Mouse (Mus musculus) midbrain, embryonic 14.5 days (tissue): ENCODE measurements around the gene Zmynd11. TPM values are rescaled to one million over a fixed set of nuclear protein-coding genes. Genes with fewer than 3 reads are reported as not detected.

Source experiments
- ATAC-seq: fragments of 200-750 bp; cut with Nextera tagmentation; 2 replicates; pipeline ENCODE4 v1.8.0; 2017; ENCODE audit warnings: moderate number of reproducible peaks, moderate library complexity; ENCODE audit not compliant: low FRiP score, low TSS enrichment
- DNase-seq: peaks from one replicate; pipeline ENCODE4 v3.0.0-alpha.2; 2015
- H3K27ac ChIP-seq: fragments of 300-500 bp; sonication (generic); replicated peaks from 2 replicates; pipeline ENCODE4 v1.5.1; 2014; ENCODE audit warnings: mild to moderate bottlenecking, low read depth, low read length, moderate library complexity
- H3K27me3 ChIP-seq: fragments of 300-500 bp; sonication (generic); 2 replicates; pipeline ENCODE4 v1.6.1; 2014; ENCODE audit warnings: low read length, control low read depth, mixed read lengths; ENCODE audit not compliant: control insufficient read depth, insufficient read depth
- H3K36me3 ChIP-seq: fragments of 300-500 bp; sonication (generic); 2 replicates; pipeline ENCODE4 v1.6.1; 2014; ENCODE audit warnings: low read length, control low read depth; ENCODE audit not compliant: control insufficient read depth, insufficient read depth
- H3K4me1 ChIP-seq: fragments of 300-500 bp; sonication (generic); 2 replicates; pipeline ENCODE4 v1.6.1; 2014; ENCODE audit warnings: mild to moderate bottlenecking, antibody characterized with exemption, low read length, control low read depth; ENCODE audit not compliant: control insufficient read depth, insufficient read depth
- H3K4me2 ChIP-seq: fragments of 300-500 bp; sonication (generic); 2 replicates; pipeline ENCODE4 v1.6.1; 2014; ENCODE audit warnings: mild to moderate bottlenecking, low read length, moderate library complexity
- H3K4me3 ChIP-seq: fragments of 300-500 bp; sonication (generic); replicated peaks from 2 replicates; pipeline ENCODE4 v1.5.1; 2014; ENCODE audit warnings: low read depth, low read length
- H3K9ac ChIP-seq: fragments of 300-500 bp; sonication (generic); replicated peaks from 2 replicates; pipeline ENCODE4 v1.6.1; 2014; ENCODE audit warnings: mild to moderate bottlenecking, low read length, moderate library complexity
- H3K9me3 ChIP-seq: fragments of 300-500 bp; sonication (generic); 2 replicates; pipeline ENCODE4 v1.6.1; 2016; ENCODE audit warnings: low read length, control low read depth, mixed read lengths; ENCODE audit not compliant: control insufficient read depth
- WGBS: fragments of 180-500 bp; shearing (Covaris S2); extraction: QIAGEN DNeasy Blood & Tissue Kit; methylation state at CpG from one replicate; pipeline ENCODE4 v1.1.7; 2014; 5-methylcytosine and 5-hydroxymethylcytosine counted together
- polyA plus RNA-seq: library from polyadenylated mRNA; unstranded; fragments of >200 nt; fragmentation: Nextera tagmentation; extraction: Ambion mirVana; gene quantifications from 2 replicates; pipeline ENCODE4 v1.2.1, GENCODE M21; 2014

Gene Zmynd11
- polyA plus RNA-seq, 1 experiment from 2014 or later = 198 TPM

DNA sequence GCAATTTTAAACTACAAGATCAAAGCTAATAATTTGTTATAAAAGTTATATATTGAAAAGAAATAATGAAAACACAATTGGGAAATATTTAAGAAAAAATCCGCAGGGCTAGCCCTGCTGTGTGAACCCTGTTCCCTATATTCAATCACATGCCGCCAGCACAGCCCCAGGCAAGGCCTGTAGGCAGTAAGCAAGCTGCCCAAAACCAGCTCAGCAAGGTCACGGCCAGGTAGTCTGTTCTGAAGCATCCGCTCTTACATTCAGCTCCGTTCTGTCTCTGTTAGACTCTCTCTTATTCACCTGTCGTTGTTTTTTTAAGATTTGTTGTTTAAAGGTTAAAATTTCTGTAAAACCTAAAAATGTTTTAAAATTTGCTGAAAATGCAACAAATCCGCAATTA, 78.9 kb downstream of the Zmynd11 start:
- no peaks in the 10 kb centered on the region for H3K27me3 ChIP-seq
- DNase-seq (peak; percentile 13), ATAC-seq (no peak)
- H3K27ac ChIP-seq = no peak overlapping the region
- H3K4me3 ChIP-seq = no peak overlapping the region
- H3K4me2 ChIP-seq = no peak overlapping the region
- H3K36me3 ChIP-seq = peaks cover 84% of the 10 kb centered on the region
- no peaks in the 10 kb centered on the region for H3K4me1 ChIP-seq
- WGBS = 93% methylated on average over 7 of the region's 7 CpGs
- no peaks in the 10 kb centered on the region for H3K9me3 ChIP-seq
- no peak overlapping the region for H3K9ac ChIP-seq

DNA sequence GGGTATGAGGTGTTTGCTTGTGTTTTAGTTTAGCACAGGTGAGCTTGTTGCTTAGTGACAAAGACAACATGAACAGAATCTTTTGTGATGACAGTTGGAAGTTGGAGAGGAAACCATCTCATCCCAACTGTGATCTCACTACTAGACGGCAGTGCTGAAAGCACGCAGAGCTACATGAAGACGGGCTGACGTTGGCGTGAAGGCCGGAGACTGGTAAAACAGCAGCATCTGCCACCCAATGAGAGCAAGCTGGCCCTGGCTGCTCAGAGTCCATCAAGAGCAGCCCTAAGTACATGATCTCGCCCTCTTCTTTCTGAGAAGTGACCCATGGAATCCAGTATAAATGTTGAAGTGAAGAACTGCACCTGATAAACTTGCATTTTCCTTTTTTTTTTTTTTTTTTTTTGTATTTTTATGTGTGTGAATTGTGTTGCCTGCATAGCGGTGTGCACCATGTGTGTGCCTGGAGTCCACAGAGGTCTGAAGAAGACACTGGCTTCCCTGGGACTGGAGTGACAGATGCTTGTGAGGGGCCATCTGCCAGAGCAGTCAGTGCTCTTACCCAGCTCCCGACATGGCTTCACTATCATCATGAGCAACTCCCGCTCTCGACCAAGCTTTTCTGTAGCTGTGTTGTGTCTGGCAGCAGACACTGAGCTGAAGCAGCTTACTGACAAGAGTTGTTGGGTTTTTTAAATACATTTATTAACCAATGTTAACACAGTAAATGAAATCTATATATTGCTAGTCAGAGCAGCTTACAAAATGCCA, 80.8 kb downstream of the Zmynd11 start:
- DNase-seq = no peak
- Histone ChIP-seq H3K27me3 (no peaks in the 10 kb centered on the region), H3K4me3 (no peak overlapping the region), H3K4me1 (no peaks in the 10 kb centered on the region), H3K9me3 (no peaks in the 10 kb centered on the region), H3K9ac (no peak overlapping the region), H3K4me2 (no peak overlapping the region), H3K27ac (no peak overlapping the region), H3K36me3 (peaks cover 66% of the 10 kb centered on the region)
- WGBS = 96% methylated on average over 11 of the region's 11 CpGs
- no peak for ATAC-seq

DNA sequence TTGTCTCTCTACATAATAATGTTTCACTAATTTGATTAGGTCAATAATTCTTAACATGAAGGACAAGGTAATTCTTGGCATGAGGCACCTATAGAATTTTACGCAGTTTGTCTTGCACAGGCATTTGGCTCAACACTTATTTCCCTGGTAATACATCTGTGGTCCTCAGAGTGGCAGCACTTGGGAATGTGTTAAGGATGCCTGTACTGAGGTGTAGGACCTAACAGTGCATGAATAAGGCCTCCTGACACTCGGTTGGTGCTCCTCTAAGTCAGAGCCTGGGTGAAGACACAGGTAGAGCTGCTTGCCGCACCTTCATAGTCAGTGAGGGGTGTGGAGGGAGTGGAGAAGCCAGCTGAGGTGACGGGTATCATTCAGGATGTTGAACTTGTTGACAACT, 81.8 kb downstream of the Zmynd11 start:
- no peak overlapping the region for H3K27ac ChIP-seq
- no peaks in the 10 kb centered on the region for H3K4me1 ChIP-seq
- DNase-seq (peak; percentile 11), ATAC-seq (no peak)
- WGBS = 95% methylated on average over 4 of the region's 4 CpGs
- H3K27me3 ChIP-seq = no peaks in the 10 kb centered on the region
- H3K9ac ChIP-seq = no peak overlapping the region
- peaks cover 56% of the 10 kb centered on the region for H3K36me3 ChIP-seq
- no peaks in the 10 kb centered on the region for H3K9me3 ChIP-seq
- no peak overlapping the region for H3K4me3 ChIP-seq
- H3K4me2 ChIP-seq = no peak overlapping the region

DNA sequence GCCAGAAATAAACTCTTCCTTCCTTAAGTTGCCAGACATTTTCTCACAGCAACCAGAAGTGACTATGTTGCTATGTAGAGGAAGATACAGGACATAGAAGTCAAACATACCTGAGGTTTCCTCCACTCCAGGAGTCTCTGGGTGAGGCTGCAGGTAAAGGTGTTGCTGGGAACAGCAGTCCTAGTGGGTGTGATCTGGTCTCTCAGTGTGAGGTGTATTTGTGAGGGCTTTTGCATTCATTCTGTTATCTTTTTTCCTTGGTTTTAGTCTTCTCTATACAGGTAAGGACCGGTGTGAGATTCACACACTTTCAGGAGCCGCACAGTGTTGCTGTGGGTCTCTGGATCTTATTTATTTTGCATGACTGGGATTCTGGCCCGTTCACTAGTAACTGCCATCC, 83.6 kb downstream of the Zmynd11 start:
- H3K9ac ChIP-seq = no peak overlapping the region
- WGBS = 100% methylated on average over 3 of the region's 3 CpGs
- ATAC-seq (peak; percentile 51; the same call in 1 of the 2 replicates), DNase-seq (no peak)
- H3K9me3 ChIP-seq = no peaks in the 10 kb centered on the region
- H3K36me3 ChIP-seq = peaks cover 38% of the 10 kb centered on the region
- H3K27ac ChIP-seq = no peak overlapping the region
- H3K27me3 ChIP-seq = no peaks in the 10 kb centered on the region
- no peak overlapping the region for H3K4me2 ChIP-seq
- no peaks in the 10 kb centered on the region for H3K4me1 ChIP-seq
- no peak overlapping the region for H3K4me3 ChIP-seq

DNA sequence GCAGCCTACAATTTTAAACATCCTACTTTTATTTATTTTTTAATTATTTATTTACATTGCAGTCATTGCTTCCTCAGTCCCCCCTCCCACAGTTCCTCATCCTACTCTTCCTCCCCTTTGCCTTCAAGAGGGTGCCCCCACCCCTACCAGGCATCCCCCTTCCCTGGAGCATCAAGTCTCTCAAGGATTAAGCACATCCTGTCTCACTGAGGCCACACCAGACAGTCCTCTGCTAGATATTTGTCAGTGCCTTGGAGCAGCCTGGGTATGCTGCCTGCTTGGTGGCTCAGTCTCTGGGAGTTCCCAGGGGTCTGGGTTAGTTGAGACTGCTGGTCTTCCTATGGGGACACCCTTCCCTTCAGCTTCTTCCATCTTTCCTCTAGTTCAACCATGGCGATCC, 91.0 kb downstream of the Zmynd11 start:
- no peak overlapping the region for H3K9ac ChIP-seq
- H3K9me3 ChIP-seq = peaks cover 4% of the 10 kb centered on the region; the same call in 1 of the 2 replicates
- H3K4me2 ChIP-seq = no peak overlapping the region
- no peaks in the 10 kb centered on the region for H3K27me3 ChIP-seq
- 97% methylated on average over 1 of the region's 1 CpGs for WGBS
- H3K36me3 ChIP-seq = peaks cover 14% of the 10 kb centered on the region
- ATAC-seq = no peak
- H3K4me1 ChIP-seq = no peaks in the 10 kb centered on the region
- H3K27ac ChIP-seq = no peak overlapping the region
- H3K4me3 ChIP-seq = no peak overlapping the region
- no peak for DNase-seq

DNA sequence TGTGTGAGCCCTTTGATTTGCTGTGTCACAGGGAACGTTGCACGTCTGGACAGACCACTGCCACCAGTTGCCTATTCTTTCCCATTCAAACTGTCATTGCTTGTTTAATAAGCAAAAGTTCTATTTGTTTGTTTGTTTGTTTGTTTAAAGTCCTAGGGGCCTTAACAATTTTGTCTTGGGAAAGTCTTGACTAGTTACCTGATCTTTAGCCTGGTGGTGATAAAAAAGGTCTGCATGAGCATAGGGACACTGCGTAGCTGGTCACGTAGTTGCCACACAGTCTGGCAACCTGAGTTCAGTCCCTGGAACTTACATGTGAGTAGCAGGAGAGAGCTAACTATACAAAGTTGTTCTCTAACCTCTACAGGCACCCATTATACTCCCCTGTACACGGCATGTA, 95.9 kb downstream of the Zmynd11 start:
- H3K4me3 ChIP-seq = no peak overlapping the region
- DNase-seq (no peak), ATAC-seq (no peak)
- peaks cover 24% of the 10 kb centered on the region for H3K36me3 ChIP-seq
- H3K27ac ChIP-seq = no peak overlapping the region
- no peak overlapping the region for H3K4me2 ChIP-seq
- H3K9ac ChIP-seq = no peak overlapping the region
- H3K27me3 ChIP-seq = no peaks in the 10 kb centered on the region
- H3K9me3 ChIP-seq = no peaks in the 10 kb centered on the region
- H3K4me1 ChIP-seq = no peaks in the 10 kb centered on the region
- 94% methylated on average over 5 of the region's 5 CpGs for WGBS

DNA sequence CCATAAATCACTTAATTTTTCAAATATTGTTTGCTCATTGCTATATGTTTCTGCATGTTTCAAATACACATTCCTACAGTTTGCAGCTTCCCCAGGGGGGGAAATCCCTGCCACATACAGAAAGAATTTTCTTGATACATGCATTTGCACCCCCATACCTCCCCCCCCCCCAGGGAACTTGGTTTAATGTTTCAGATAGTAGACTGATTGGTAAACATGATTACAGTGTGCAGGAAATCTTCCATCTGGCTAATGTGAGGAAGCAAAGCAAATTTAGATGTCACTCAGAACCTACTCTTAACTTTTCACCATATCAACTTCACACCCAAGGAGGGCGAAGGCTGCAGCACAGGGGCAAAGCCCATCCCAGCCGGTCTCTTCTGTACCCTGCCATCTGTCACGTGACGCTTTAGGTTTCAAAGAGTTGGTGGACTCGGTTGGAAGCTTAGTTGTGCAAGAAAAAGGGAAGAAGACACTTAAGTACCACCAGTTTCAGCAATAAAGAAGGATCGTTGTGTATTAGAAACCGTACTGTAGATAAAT, 97.1 kb downstream of the Zmynd11 start:
- ATAC-seq = no peak
- Histone ChIP-seq H3K9me3 (no peaks in the 10 kb centered on the region), H3K27me3 (no peaks in the 10 kb centered on the region), H3K36me3 (peaks cover 32% of the 10 kb centered on the region), H3K4me3 (no peak overlapping the region), H3K27ac (no peak overlapping the region), H3K4me1 (no peaks in the 10 kb centered on the region), H3K4me2 (no peak overlapping the region), H3K9ac (no peak overlapping the region)
- no peak for DNase-seq
- 86% methylated on average over 7 of the region's 7 CpGs for WGBS

DNA sequence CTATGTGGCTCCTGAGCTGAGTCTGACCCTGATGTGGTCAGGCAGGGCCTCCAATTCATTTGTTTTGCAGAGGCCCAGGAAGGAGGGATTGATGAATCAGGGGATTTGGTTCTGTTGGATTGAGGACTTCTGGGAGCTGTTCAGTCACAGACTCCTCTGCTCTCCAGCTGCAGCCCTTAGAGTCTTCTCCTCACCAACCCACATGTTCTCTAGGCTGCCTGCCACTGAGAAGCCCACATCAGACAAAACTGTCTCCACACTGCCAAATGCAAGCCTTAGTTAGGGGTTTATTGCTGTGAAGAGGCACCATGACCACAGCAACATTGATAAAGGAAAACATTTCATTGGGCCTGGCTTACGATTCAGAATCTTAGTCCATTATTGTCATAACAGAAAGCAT, 101.5 kb downstream of the Zmynd11 start:
- no peak for DNase-seq
- Histone ChIP-seq H3K27me3 (no peaks in the 10 kb centered on the region), H3K9ac (no peak overlapping the region), H3K9me3 (no peaks in the 10 kb centered on the region), H3K4me1 (no peaks in the 10 kb centered on the region), H3K4me2 (no peak overlapping the region), H3K4me3 (no peak overlapping the region), H3K27ac (no peak overlapping the region), H3K36me3 (peaks cover 60% of the 10 kb centered on the region)
- 100% methylated on average over 1 of the region's 1 CpGs for WGBS
- no peak for ATAC-seq

DNA sequence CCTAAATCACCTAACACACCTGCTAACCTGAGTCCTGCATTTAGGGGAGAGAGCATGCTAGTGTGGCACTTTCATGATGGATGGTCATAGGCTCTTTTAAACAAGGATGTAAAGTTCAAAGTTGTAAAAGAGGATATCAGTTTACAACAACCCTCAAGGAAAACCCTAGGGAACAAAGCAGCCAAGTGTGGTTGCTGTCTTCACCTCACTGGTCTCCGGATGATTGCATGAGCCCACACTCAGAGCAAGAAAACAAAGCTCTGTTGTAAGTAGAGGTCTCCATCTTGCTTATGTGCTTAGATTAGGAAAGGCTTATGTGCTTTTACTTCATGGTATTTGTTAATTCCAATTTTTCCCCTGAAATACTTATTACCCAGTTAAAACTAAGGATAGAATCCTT, 104.4 kb downstream of the Zmynd11 start:
- H3K4me3 ChIP-seq = no peak overlapping the region
- no peak for DNase-seq
- H3K27me3 ChIP-seq = no peaks in the 10 kb centered on the region
- H3K4me2 ChIP-seq = no peak overlapping the region
- no peaks in the 10 kb centered on the region for H3K4me1 ChIP-seq
- H3K9me3 ChIP-seq = no peaks in the 10 kb centered on the region
- H3K9ac ChIP-seq = no peak overlapping the region
- peaks cover 79% of the 10 kb centered on the region for H3K36me3 ChIP-seq
- WGBS = 88% methylated on average over 1 of the region's 1 CpGs
- no peak overlapping the region for H3K27ac ChIP-seq
- no peak for ATAC-seq
